Mouse (Mus musculus) cerebellum, adult 2 months (tissue): Measurements from ENCODE around the gene Prnd. TPM values are rescaled to one million over a fixed set of nuclear protein-coding genes. Genes with fewer than 3 reads are reported as not detected.

Source experiments
- DNase-seq, 2 experiments: peaks; one replicate each; pipeline ENCODE4 v3.0.0; 2021
- H3K27ac ChIP-seq: fragments of 200-500 bp; 2 replicates; pipeline ENCODE4 v1.5.1; 2012; ENCODE audit warnings: low read length, control low read depth, inconsistent platforms; ENCODE audit not compliant: insufficient read depth
- H3K27me3 ChIP-seq: fragments of 200-500 bp; 2 replicates; pipeline ENCODE4 v1.6.1; 2012; ENCODE audit warnings: inconsistent platforms, mild to moderate bottlenecking, low read length, moderate library complexity; ENCODE audit not compliant: control insufficient read depth, insufficient read depth
- H3K4me1 ChIP-seq: fragments of 200-500 bp; 2 replicates; pipeline ENCODE4 v1.6.1; 2011; ENCODE audit warnings: low read length; ENCODE audit not compliant: control insufficient read depth, insufficient read depth
- H3K4me3 ChIP-seq: fragments of 200-500 bp; replicated peaks from 2 replicates; pipeline ENCODE3; 2011; ENCODE audit warnings: mild to moderate bottlenecking, low read depth, low read length, control low read depth; ENCODE audit not compliant: insufficient read depth
- CTCF ChIP-seq: fragments of 200-500 bp; IDR thresholded peaks from 2 replicates; pipeline ENCODE4 v1.5.1; 2011; ENCODE audit warnings: low read depth, mild to moderate bottlenecking, control low read depth, low read length, moderate library complexity, borderline replicate concordance; ENCODE audit not compliant: insufficient read depth
- POLR2A ChIP-seq: fragments of 200-500 bp; IDR thresholded peaks from 2 replicates; pipeline ENCODE4 v1.6.1; 2011; ENCODE audit warnings: low read length, control low read depth, borderline replicate concordance; ENCODE audit not compliant: insufficient read depth
- WGBS: fragments of 180-500 bp; shearing (Covaris S2); methylation state at CpG from one replicate; pipeline ENCODE4 v1.1.7; 2018; 5-methylcytosine and 5-hydroxymethylcytosine counted together
- polyA plus RNA-seq: library from polyadenylated mRNA; depleted of rRNA; stranded (reverse); fragments of >200 nt; gene quantifications from 2 replicates; pipeline ENCODE4 v1.2.3, GENCODE M21; 2012; rRNA removed

Prnd gene
- polyA plus RNA-seq, 1 experiment, result 0.31 TPM

DNA sequence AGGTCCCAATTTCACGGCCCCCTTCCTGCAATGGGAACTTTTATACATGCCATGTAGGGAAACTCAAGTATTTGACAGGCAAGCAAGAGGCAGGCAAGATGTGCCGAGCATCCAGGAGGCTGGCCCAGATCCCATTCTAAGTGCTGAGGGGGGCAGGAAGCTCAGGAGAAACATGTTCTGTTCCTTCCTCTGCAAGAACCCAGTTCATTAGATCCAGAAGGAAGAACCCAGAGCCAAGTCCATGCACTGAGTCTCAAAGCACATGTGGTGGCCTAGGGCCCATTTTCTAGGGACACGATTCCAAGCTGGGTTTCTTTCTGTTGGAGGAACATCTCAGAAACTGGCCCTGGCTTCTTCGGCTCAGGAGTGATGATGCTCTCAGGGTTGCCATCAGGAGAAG is 54.8 kb downstream of the Prnd start:
- no peak for DNase-seq
- Histone ChIP-seq H3K4me1 (no peaks in the 10 kb centered on the region), H3K4me3 (no peak overlapping the region), H3K27me3 (no peaks in the 10 kb centered on the region), H3K27ac (no peak overlapping the region)
- WGBS, result 71% methylated on average over 4 of the region's 4 CpGs
- no peak for TF ChIP-seq CTCF
- TF ChIP-seq POLR2A, result no peak

Other genes with a start within 250 kb of the Prnd start
- 0.33 and 0.54 TPM in 2 replicates for gene Erv3, start 91.1 kb upstream of the Prnd start, polyA plus RNA-seq
- gene Prnp, start 40.9 kb upstream of the Prnd start, polyA plus RNA-seq, result 570 and 571 TPM in 2 replicates
- gene Prn, start 40.9 kb upstream of the Prnd start, polyA plus RNA-seq, result not detected in 2 replicates
- 35.8 and 44.7 TPM in 2 replicates for gene Rassf2, start 79.4 kb downstream of the Prnd start, polyA plus RNA-seq
- gene Slc23a2, start 194.2 kb downstream of the Prnd start, polyA plus RNA-seq, result 68.6 and 76.9 TPM in 2 replicates